Mouse (Mus musculus): Measurements from ENCODE around the gene Defb15. TPM values are rescaled to one million over a fixed set of nuclear protein-coding genes. Genes with fewer than 3 reads are reported as not detected.
"Not testable (repeated sequence)": the region's sequence is repeated elsewhere in the genome, so short reads cannot be mapped to it uniquely, and the experiment has no call there.

Defb15 gene
- not detected for total RNA-seq (2021)
- long read RNA-seq, experiment 1: 0 reads
- long read RNA-seq, experiment 2: 0 reads

DNA sequence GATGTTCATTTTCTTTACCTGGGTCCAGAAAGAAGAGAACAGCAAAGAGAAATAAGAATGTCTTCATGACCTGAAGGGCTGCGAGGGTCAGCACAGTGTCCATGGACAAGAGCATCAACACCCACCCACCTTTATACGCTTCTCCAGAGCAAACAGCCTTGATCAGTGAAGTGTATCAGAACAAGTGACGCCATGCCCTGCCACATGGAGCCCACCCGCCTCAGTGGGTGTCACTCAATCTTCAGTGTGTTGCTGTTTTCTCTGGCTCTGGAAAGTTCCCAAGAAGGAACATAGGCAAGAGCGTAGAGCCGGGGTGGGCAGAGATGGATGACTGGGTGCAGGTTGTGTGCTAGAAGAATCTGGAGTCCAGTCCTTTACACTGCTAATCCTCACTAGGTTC is at the start of gene Defb15:
Gene Defb15, minus strand, starts transcription at position 101 of the 400 bp plus-strand sequence.
- DNase-seq: no peak

DNA sequence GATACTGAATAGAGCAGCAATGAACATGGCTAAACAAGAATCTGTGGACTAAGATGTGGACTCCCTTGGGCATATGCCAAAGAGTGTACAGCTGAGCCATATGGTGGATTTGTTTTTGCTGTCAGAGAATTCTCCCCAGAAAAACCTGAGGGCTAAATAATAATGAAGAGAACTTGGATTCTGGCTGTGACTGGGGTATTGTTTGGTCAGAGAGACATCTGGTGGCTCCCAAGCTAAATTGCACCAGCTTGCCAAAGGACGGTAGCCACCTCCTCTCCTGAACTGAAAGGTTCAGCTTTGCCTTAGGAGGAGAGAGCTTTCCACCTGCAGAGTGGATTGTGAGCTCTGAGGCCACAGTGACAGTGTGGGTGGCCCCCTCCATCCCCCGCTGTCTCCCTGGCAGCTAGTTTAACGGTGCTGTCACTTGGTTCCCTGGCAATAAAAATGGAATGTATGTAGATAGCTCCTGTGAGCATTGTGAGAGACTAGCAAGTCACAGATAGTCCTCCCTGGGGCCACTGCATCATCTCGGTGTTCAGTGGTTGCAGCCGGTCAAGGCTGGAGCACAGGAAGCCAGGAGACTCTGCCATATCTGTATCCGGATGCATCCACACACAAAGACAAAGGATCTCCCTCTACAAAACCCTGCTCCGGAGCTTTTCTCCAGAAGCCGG is 49.3 kb upstream of the Defb15 start:
- no peak for DNase-seq

DNA sequence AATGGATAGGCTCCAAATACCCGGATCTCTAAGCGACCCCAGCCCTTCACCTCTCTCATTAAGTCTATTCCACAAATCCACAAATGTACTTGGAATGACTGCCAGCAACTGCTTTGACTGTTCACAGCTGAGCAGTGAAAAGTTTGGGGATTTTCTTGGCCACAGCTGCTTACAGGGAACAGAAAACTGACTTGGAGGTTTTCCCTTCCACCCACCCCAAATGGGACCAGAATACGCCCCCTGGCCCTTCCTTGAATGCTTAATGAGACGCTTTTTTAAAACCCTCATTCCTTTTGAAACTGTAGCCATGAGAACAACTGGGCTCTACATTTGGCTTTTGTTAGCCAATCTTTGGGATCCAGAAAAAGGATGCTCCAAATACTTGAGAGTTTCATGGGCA is 45.7 kb upstream of the Defb15 start:
- no peak for DNase-seq

DNA sequence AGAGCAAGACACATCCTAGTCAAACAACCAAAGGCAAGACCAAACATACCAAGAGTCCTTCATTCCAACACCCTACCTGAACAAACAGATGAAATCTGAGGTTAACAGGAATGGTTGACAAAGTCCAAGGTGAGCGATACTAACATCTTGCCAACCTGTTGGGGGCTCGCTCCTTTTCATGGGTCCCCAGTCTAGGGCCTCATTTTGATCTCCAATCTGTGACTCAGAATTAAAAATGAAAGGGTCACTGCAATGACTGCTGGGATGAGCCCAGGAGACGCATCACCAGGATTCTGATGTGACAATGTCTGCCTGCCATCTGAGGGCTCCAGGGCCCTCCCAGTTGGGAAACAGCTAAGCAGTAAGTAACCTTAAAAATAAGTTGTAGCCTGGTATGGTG is 37.0 kb upstream of the Defb15 start, which contains the start of gene Ccdc70:
Gene Ccdc70, plus strand, starts transcription at position 301 of the 400 bp plus-strand sequence.
- DNase-seq: no peak

DNA sequence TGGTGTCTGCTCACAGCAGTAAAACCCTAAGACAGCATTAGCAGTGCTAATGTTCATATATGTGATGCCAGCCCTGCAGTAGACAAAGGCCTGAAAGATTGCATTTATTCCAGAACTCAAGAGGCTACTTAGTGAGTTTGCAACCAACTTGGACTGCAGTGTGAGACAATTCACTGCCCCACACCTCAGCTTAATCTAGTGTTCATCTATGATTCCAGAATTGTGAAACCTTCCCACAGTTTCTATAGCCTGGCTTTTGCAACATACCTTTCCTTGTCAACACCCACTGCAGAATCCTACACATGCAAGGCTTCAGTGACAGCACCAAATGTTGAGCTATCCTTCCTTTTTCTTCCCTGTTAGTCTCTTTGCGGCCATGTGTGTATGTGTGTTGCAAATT is 34.1 kb upstream of the Defb15 start:
- DNase-seq: no peak

DNA sequence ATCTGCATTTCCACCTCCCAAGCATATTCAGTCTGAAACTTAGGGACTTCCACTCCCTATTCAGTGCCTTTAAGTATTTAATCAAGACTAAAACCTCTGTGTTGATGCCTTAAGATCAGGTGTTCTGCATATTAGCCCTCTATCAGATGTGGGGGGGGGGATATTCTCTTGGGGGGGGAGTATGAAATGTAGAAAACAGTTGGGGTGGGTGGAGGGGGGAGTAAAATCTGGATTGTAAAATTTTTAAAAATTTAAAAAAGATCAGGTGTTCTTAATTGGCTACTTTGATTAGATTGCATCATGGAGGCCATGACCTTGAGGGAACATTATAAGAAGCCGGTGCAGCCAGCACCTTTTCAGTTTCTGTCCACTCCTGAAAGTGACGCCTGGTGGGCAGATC is 25.9 kb upstream of the Defb15 start, which contains the start of gene Fam90a1a:
Gene Fam90a1a, plus strand, starts transcription at position 301 of the 400 bp plus-strand sequence.
- no peak for DNase-seq

DNA sequence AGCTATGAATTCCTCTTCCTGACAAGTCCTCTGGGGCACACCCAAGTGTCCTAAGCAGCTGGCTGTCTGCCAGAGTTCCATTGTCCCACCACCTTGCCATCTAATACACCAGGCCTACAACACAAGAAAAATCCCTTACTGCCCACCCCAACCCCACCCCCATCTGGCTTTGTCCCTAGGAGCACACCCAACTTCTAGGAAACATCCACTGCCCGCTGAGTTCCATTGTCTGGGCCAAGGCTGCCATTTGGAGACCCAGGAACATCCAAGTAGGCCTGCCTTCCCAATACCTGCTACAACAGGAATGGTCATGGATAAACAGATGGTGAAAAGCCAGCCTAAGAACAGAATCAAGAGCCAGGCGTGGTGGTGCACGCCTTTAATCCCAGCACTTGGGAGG is 23.8 kb upstream of the Defb15 start:
- no peak for DNase-seq

DNA sequence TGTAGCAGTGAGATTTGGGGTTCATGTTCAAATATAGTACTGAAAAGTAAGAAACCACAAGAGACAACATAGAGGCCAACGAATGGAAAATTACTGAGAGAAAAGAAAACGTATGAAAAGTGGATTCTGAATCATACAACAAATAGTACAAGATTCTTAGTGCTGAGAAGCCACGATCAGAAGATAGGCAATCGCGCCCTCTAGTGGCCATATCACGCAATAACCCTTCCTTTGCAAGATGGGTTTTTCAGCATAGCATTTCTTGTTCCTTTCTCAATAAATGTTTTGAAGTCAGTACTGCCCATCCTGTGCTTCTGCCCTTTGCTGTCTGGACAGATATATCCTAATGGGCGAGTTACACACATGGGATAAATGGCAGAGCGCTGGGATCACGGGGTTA is 22.8 kb upstream of the Defb15 start:
- no peak for DNase-seq

DNA sequence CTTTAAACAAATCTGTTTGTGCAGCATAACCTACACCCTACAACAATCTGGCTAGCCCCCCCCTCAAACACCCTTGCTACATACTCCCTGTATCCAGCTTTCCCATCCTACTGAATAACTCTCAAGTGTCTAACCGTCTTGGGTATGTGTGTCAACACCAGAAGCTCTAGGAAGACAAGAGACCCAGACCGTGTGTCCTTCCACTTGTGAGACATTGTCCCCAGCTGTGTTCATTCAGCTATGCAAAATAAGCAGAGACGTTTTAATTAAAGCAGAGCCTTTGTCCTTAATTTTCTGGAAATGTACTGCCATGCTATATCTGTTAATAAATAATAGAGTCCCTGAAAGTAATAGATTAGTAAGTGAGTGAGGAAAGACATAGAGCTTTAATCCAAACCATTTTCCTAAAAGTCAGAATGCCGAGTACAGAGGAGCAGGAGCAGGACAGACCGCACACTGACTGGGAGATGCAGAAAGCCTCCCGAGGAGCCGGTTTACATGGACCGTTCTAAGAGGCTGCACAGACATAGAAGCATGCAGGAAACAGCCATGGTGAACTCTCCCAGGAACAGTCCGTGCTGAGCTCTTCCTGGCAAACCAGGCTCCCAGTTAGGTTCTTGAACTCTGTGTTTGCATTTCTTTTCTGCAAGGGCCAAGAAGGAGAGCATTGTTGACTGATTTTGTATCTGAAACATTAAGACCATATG is 15.0 kb upstream of the Defb15 start:
- no peak for DNase-seq

DNA sequence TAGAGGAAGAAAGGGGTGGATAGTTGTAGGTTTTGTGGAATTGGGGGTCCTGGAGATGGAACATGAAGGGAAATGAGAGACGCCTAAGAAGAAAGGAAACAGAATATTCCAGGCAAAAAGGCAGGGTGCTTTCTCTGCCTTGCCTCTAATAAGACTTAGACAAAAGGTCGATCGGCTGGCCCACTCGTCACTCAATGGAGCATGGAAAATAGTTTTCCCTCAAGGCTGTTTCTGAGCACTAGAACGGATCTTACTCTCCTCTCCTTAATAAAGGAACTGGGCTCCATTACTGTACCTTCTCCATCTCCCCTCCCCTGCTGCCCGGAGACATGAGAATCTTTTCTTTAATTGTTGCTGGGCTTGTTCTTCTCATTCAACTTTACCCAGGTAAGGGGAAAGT is 14.0 kb upstream of the Defb15 start, which contains the start of gene Defb13:
Gene Defb13, plus strand, starts transcription at position 301 of the 400 bp plus-strand sequence.
- no peak for DNase-seq

DNA sequence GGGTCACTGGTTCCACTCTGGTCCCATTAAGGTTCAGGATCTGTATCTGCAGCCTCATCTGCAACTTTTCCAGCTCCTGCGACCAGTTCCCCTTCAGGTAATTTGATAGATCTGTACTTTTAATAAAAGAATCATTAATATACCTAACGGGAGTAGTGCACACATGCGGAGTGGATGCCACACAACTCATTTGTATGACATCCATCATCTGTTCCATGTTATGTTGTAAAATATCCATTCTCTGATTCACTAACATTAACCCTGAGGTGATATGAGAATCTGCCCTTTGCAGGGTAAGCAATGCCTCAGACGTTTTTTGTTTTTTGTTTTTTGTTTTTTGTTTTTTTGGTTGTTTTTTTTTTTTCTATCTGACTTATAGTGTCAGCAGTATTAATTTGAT is 5.5 kb upstream of the Defb15 start, which contains the start of gene Defb35:
Gene Defb35, plus strand, starts transcription at position 301 of the 400 bp plus-strand sequence.
- not testable (repeated sequence) for DNase-seq

DNA sequence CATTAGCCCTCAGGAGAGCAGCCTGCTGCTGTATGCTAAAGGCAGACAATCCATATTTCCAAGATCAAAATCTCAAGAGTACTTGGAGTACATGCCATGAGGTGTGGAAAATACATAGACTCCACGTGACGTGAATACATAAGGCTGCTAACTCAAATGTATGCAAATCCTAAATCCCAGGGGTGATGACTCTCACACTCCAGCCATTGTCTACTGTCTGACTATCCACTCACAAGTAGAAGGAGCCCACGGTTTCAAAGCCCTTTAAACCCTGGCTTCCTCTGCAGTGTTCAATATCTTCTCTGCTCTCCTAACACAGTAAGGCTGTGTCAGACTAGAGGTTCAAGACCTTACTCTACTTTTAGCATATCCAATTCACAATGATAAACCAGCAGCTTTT is 1.8 kb downstream of the Defb15 start:
- not testable (repeated sequence) for DNase-seq

DNA sequence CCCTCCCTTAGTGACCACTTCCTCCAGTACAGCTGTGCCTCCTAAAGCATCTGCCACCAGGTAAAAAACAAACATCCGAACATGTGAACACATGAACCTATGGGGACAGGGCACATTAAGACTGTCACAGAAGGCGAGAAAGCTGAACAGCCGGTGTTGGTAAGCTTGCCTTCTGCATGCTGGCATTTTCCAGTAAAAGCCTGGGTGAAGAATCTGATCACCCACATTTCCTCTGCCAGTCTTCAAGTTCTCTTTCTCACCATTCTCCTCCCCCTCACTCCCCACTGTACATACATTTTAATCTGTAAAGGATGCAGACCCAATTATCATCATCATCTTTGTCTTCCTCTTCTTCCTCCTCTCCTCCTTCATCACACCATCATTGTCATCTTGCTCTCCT is 16.9 kb downstream of the Defb15 start:
- no peak for DNase-seq

DNA sequence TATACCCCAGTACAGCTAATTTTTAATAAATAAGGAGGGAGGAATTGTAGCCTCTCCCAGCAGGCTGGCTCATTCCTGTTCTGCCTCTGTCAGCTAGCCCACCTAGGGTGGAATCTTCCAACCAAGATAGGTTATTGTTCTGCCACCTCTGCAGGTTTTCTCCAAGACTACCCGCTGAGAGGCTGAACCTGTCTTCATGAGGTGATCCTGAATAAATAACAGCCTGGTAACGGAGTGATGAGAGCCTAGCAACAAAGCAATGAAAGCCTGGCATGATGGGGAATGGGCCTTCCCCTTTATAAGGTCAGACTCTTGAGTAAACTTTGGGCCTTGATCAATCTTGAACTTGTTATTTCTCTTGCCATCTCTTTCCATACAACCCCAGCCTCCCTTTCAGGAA is 20.0 kb downstream of the Defb15 start:
- no peak for DNase-seq

DNA sequence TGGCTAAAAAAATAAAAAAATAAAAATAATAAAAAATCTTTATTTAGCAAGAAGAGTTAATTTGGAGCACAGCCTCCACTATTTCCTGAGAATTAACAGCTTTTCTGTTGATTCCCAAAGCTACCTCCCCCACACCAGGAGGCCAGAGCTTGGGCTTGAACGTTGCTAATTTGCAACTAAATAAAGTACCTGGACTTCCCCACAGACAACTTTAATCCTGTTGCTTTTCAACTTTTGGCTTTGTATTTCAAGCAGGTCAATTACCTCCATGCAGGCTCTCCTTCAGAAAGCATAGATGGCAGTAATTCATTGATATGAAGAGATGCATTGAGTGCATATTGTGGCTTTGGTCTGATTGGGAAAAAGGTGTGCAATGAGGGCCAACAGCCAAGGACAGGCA is 20.6 kb downstream of the Defb15 start:
- DNase-seq: no peak

DNA sequence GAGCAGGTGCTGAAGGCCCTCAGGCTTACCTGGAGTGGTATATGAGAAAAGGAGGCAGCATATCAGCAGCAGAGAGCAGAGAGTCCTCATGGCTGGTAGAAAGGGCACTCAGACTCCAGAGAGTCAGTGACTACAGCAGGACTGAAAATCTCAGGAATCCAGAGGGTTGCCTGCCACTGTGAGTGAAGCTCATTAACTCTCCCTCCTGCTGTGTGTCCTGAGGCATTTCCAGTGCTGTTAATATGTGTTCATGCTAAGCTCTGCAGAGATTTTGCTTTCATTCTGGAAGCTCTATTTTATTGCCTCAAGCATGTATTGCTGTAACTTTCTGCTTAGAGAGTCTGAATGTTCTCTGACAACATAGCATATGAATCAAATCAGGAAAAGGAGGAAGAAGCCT is 26.2 kb downstream of the Defb15 start, which contains the start of gene Defb11:
Gene Defb11, minus strand, starts transcription at position 123 of the 400 bp plus-strand sequence.
- not testable (repeated sequence) for DNase-seq

DNA sequence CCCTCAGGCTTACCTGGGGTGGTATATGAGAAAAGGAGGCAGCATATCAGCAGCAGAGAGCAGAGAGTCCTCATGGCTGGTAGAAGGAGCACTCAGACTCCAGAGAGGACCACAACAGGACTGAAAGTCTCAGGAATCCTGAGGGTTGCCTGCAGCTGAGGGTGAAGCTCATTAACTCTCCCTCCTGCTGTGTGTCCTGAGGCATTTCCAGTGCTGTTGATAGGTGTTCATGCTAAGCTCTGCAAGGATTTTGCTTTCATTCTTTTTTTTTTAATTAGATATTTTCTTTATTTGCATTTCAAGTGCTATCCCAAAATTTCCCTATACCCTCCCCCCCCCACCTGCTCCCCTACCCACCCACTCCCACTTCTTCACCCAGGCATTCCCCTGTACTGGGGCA is 47.2 kb downstream of the Defb15 start, which contains the start of gene Defb9:
Gene Defb9, minus strand, starts transcription at position 101 of the 400 bp plus-strand sequence.
- DNase-seq: not testable (repeated sequence)

Other genes with a start within 250 kb of the Defb15 start
- not detected for gene AY761184, start 229.1 kb downstream of the Defb15 start, total RNA-seq (2021)
- gene Defa24, start 198.2 kb downstream of the Defb15 start, total RNA-seq (2021): not detected
- not detected for gene Defb50, start 109.2 kb downstream of the Defb15 start, total RNA-seq (2021)
- not detected for gene Defb2, start 92.8 kb downstream of the Defb15 start, total RNA-seq (2021)
- gene Defb10, start 73.8 kb downstream of the Defb15 start, total RNA-seq (2021): not detected
- gene Defb9, start 47.3 kb downstream of the Defb15 start, total RNA-seq (2021): not detected
- gene Defb11, start 26.3 kb downstream of the Defb15 start, total RNA-seq (2021): not detected
- not detected for gene Defb35, start 5.6 kb upstream of the Defb15 start, total RNA-seq (2021)
- gene Defb13, start 14.1 kb upstream of the Defb15 start, total RNA-seq (2021): not detected
- gene Fam90a1a, start 26.0 kb upstream of the Defb15 start, total RNA-seq (2021): not detected
- gene Ccdc70, start 37.1 kb upstream of the Defb15 start, total RNA-seq (2021): not detected
- under 1 TPM in 1 of 2 experiments, not detected in 1; 0.03 TPM for gene Atp7b, start 127.6 kb upstream of the Defb15 start, total RNA-seq (2021)
- 1 to 10 TPM; 4.2 to 4.8 TPM for gene Alg11, start 128.0 kb upstream of the Defb15 start, total RNA-seq (2021)
- under 1 TPM in 1 of 2 experiments, not detected in 1; 0.23 TPM for gene Nek5, start 192.3 kb upstream of the Defb15 start, total RNA-seq (2021)
- gene Nek3, start 233.7 kb upstream of the Defb15 start, total RNA-seq (2021): 1 to 10 TPM; 2.4 to 2.8 TPM